Mouse (Mus musculus) heart, postnatal 10 days (tissue): ENCODE results near the gene Tldc2. TPM values are rescaled to one million over a fixed set of nuclear protein-coding genes. Genes with fewer than 3 reads are reported as not detected.

Experiments used
- DNase-seq, 2 experiments: peaks; one replicate each; pipeline ENCODE4 v3.0.0; 2021
- intact Hi-C: fragments of 180-260 bp; cut with DNase I; formaldehyde crosslinking; loops from one replicate; pipeline ENCODE4 v1.15.1; 2025
- total RNA-seq, 2 experiments: library from RNA; stranded (reverse); gene quantifications; 2 replicates each; pipeline ENCODE4 v1.2.3; 2021

The Tldc2 gene
- total RNA-seq, 2 experiments from 2014 or later, result not detected

DNA sequence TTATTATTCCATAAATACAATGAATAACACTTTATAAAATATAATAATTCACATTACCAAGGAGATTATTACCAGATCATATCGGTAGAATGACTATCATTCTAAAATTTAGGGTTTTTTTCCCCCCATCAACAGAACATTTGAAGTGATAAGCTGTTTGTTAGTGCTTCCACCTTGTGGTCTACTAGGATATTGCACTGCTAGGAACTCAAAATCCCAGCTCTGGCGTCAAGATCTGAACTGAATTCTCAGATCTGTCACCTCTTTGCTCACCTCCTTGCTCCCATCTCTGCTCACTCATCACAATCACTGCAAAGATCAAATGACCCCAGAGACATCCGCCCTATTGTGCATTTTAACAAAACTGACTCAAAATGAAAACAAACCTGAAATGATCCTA is 30.1 kb downstream of the Tldc2 start:
- intact Hi-C loops, result no loop called here
- peak in 1 of 2 experiments; percentile 47 for DNase-seq

- intact Hi-C loops, result no loop called here
Measured at GRCm38 (mm10) chr2:157118556-157118955, 31.7 kb downstream of the Tldc2 start.

GRCm38 (mm10) chr2:157119075-157119474 is 32.2 kb downstream of the Tldc2 start:
- DNase-seq, result no peak
- intact Hi-C loops, result no loop called here

More at GRCm38 (mm10) chr2:157118556-157118955, 31.7 kb downstream of the Tldc2 start:
- DNase-seq, result no peak

DNA sequence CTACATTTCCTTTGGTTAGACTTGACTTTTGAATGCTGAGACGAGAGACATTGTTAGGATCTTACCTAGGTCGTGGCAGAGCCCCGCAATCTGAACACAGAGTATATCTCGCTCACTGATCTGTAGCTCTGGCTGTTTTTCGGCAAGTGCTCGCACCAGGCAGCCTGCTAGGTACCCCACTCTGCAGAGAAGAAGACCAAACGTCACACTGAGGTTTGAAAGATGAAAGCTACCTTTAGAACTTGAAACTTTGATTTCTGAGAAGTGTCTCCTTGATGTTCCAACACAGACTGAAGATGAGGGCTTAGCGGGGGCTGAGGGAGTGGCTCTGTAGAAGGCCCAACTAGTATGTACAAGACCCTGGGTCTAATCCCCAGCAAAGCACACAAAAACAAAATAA is 34.9 kb downstream of the Tldc2 start:
- DNase-seq, result no peak
- intact Hi-C loops, result no loop called here

DNA sequence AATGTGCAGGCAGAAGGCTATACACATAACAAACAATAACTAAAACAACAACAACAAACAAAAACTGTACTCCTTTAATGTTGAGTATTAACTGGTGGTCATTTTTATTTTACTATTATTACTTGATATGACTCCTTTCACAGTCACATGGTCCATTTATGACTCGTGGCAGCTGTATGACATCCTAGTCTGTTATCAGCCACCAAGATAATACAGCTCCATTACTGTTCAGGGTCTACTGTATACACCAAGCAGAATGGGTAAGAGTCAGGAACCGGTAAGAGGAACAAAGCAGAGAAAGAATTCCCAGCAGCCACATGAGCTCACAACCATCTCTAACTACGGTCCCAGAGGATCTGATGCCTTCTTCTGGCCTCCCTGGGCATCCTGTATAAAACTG is 38.4 kb downstream of the Tldc2 start:
- intact Hi-C loops, result no loop called here
- no peak for DNase-seq

DNA sequence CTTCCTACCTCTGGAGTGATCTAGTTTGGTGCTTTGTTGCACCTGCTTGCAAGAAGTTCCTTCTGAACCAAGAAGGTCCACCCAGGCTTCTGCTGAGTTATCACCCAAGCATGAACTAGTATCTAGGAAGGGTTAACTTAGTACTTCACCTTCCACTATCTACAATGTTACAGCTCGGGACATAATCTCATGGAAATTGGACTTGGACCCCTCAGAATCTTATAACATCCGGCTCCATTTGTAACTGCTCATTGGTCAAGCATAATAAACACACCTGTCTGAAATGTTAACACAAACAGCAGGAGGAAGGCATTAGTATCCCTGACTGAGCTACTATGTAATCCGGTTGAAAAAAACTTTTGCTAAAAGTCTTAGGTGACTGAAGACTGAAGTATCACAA is 40.5 kb downstream of the Tldc2 start:
- DNase-seq, result no peak
- intact Hi-C loops, result no loop called here

DNA sequence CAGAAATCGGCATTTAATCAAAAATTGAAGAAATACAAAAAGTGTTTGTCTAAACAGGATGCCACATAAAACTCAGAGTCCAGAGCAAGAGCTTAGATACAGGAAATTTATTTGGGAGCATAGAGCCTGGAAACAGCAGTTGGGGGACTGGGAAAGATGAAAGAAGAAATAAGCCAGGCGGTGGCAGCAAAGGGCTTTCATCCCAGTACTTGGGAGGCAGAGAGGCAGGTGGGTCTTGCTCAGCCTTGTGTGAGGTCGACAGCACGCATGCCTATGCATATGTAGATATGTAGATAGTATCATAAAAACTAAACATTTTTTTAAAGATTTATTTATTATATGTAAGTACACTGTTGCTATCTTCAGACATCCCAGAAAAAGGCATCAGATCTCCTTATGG is 41.2 kb downstream of the Tldc2 start:
- intact Hi-C loops, result no loop called here
- DNase-seq, result peak in 1 of 2 experiments; percentile 10

DNA sequence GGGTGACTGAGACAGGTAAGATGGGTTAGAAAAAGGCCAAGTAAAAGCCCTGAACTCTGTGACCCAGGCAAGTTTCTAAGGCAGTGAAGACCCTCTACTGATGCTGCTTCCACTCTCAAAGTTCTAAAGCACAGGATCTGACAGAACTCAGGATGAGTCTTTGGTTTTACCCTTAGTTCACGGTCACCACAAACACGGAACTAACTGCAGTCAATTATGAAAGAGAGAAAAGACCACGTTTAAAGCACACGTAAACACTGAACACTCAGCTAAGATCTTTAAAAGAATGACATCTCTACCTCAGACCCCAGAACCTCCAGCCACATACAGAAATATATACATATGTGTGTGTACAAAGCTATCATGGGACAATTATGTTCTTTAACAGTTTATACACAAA is 42.2 kb downstream of the Tldc2 start:
- DNase-seq, result no peak
- intact Hi-C loops, result no loop called here

GRCm38 (mm10) chr2:157129601-157130164 is 42.8 kb downstream of the Tldc2 start:
- intact Hi-C loops, result no loop called here
- peak in 1 of 2 experiments; percentile 12 for DNase-seq

DNA sequence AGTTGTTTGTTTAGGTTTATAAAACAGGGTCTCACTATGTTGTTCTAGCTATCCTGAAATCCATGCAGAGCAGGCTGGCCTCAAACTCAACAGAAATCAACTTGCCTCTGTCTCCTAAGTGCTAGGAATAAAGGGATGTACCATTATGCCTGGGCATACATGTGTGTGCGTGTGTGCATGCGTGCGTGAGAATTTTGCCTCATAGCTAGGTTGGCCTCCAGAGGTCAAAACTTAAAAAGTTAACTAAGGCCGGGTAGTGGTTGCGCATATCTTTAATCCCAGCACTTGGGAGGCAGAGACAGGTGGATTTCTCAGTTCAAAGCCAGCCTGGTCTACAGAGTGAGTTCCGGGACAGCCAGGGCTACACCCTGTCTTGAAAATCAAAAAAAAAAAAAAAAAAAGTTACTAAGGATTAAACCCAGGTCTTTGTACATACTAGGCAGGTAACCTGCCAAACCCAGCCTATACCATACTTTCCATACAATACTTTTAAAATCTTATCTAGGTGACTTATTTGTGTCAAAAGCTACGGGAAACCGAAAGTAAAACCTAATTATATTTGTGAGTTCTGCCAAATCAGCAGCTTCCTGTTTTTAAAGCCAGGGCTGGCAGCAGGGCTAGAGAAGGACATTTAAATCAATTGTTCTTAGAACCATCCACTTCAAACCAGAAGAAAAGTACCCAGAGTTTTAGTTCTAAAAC is 44.1 kb downstream of the Tldc2 start:
- intact Hi-C loops, result no loop called here
- peak; percentile 35 to 45 for DNase-seq

DNA sequence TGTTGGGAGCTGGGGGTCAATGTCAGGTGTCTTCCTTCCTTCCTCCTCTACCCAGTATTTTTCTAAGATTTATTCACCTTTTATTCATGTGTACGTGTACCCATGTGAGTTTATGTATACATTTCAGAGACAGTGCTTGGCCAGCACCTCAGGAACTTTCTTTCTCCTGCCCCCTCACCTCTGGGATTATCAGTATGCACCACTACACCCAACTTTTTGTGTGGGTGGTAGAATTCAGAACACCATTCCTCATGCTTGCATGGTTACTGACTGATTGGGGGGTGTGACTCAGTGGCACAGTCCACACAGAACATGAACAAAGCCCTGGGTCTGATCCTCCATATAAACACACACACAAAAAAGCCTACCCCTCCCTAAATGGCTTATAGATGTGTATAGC is 45.2 kb downstream of the Tldc2 start:
- DNase-seq, result no peak
- intact Hi-C loops, result no loop called here

- intact Hi-C loops, result no loop called here
- DNase-seq, result no peak
Measured at GRCm38 (mm10) chr2:157132686-157133540, 46.1 kb downstream of the Tldc2 start.

DNA sequence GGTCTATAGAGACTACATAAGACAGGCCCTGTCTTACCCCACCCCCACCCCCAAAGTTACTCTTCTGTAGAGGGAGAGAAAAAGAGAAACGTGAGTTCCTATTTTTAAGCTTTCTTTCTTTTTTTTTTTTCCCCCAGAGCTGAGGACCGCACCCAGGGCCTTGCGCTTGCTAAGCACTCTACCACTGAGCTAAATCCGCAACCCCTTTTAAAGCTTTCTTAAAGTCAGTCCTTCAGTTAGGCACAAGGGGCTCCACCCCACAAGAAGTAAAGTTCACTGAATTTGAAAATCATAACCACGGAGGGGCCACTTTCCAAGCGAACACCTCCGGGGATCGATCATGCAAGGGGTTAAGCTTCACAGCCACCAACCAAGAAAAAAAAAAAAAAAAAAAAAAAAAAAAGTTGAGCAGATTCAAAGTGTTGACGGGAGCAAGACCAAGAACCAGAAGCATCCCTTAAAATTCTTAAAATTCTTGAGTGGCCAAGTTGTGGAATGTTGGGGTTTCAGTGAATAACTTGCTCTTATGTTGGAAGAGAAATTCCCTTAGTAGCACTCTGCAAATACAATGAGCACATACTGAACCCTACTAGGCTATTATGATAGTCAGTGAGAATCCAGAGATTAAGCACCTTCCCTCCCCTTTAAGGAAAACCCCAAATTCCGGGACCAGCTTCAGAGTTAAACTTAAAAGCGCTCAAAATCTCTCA is 47.1 kb downstream of the Tldc2 start:
- no peak for DNase-seq
- intact Hi-C loops, result no loop called here

DNA sequence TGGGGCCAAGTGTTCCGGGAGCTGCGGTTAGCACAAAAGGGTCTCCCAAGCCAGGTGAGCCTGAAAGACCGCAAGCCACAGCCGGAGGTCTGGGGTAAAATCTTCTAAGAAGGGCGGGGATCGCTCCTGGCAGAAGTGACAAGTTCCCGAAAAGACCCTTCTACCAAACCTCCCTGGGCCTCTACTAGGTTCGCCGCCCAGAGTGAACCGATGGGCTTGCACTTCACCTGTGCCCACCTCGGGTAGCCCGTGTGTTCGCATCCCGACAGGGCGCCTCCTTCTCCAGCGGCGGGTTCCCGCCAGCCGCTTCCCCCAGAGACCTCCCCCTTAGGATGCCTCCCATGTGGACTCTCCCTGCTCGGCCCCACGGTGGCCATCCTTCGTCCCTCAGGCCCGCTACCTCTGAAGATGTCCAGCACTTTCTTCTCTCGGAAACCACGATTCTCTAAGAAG is 47.6 kb downstream of the Tldc2 start:
- no peak for DNase-seq
- intact Hi-C loops, result no loop called here

DNA sequence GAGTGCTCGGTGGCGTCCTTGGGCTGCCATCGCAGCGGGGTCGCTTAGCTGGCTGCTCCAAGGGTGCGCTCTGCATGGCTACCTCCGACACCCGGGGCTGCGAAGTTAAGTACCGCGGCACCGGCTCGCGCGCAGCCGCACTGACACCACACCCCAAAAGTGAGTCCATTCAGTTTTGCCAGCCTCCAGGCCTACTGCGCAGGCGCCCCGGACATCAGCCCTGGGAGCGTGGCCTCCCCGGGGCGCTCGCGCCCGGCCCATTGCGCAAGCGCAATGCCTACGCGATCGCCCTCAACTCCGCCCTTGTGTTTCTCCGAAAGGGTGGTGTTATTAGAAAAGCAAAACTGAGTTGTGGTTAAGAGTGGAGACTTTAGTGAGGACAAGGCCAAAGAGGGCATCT is 48.2 kb downstream of the Tldc2 start, which contains the start of gene Samhd1:
Gene Samhd1, minus strand, starts transcription at position 252 of the 400 bp plus-strand sequence.
- DNase-seq, result peak; percentile 96
- intact Hi-C loops, result no loop called here

- intact Hi-C loops, result no loop called here
- peak in 1 of 2 experiments; percentile 6 for DNase-seq
Measured at GRCm38 (mm10) chr2:157135529-157136120, 48.8 kb downstream of the Tldc2 start.

DNA sequence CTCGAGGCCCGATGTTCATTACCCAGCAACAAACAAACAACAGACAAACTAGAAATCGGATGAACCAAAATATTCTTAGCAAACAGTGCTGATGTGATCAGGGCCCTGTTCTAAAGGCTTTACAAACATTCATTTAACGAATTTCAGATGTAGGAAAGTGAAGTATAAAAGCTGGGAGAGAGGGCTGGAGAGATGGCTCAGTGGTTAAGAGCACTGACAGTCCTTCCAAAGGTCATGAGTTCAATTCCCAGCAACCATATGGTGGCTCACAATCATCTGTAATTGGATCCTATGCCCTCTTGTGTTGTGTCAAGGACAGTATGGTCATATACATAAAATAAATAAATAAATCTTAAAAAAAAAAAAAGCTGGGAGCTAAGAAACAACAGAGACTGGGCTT is 49.3 kb downstream of the Tldc2 start:
- no peak for DNase-seq
- intact Hi-C loops, result no loop called here

GRCm38 (mm10) chr2:157136646-157137045 is 49.8 kb downstream of the Tldc2 start:
- intact Hi-C loops, result no loop called here
- no peak for DNase-seq

- intact Hi-C loops, result no loop called here
- DNase-seq, result no peak
Measured at GRCm38 (mm10) chr2:157137959-157138731, 51.3 kb downstream of the Tldc2 start.

- intact Hi-C loops, result no loop called here
- DNase-seq, result no peak
Measured at GRCm38 (mm10) chr2:157138808-157139207, 52.0 kb downstream of the Tldc2 start.
